Mouse (Mus musculus): ENCODE measurements around the gene Brox. TPM values are rescaled to one million over a fixed set of nuclear protein-coding genes. Genes with fewer than 3 reads are reported as not detected.
"Not testable (repeated sequence)": the region's sequence is repeated elsewhere in the genome, so short reads cannot be mapped to it uniquely, and the experiment has no call there.

Brox gene
- total RNA-seq (2021) (10 to 100 TPM; 31.5 to 32.9 TPM), polyA plus RNA-seq (2012; rRNA removed) (15.0 and 25.9 TPM in 2 replicates)
- long read RNA-seq, transcript Brox-202 (14 exons, 3,413 nt): minor isoform, 6 of 48 reads
- long read RNA-seq, transcript Brox-201 (14 exons, 3,430 nt): major isoform, 34 of 48 reads
- long read RNA-seq, partial matches to known transcripts: 1 of 48 reads
- long read RNA-seq, other reads (novel, unspliced or antisense): 7 of 48 reads

GRCm38 (mm10) chr1:183296877-183297383, at the start of gene Brox:
Gene Brox (minus strand): TSS chr1:183297269.
- Histone ChIP-seq H3K9ac (ENCODE audit: low read depth, low read length) (peak within 1 kb of the TSS; percentile 87), H3K4me1 (ENCODE audit: control insufficient read depth, insufficient read depth, low read length) (no peaks in the 10 kb centered on the region), H3K27me3 (ENCODE audit: control insufficient read depth, insufficient read depth, low read length) (no peaks in the 10 kb centered on the region), H3K4me3 (peak within 1 kb of the TSS; percentile 56), H3K36me3 (ENCODE audit: control insufficient read depth, insufficient read depth, low read length) (no peaks in the 10 kb centered on the region; the same call in 1 of the 2 replicates), H3K27ac (peak within 1 kb of the TSS; percentile 75), H3K79me2 (replicated peaks; ENCODE audit: control insufficient read depth, insufficient read depth, low read length) (peaks cover 4% of the 10 kb centered on the region; the same call in 1 of the 2 replicates)
- under 1% methylated on average over 39 of the region's 39 CpGs for WGBS
- TF ChIP-seq EP300 (IDR thresholded peaks at IDR 0.05; ENCODE audit: insufficient read depth, low read depth, low read length): no peak
- peak; percentile 86 for TF ChIP-seq POLR2A (IDR thresholded peaks at IDR 0.05; ENCODE audit: insufficient read depth, low read depth, low read length)
- intact Hi-C loops (cut with DNase I): no loop called here
- peak; percentile 96 to 98 for DNase-seq

GRCm38 (mm10) chr1:183345817-183346195, 48.7 kb upstream of the Brox start:
- peaks cover 4% of the 10 kb centered on the region for H3K4me1 ChIP-seq (ENCODE audit: control insufficient read depth, insufficient read depth, low read length)
- peak overlapping the region; percentile 89 for H3K9ac ChIP-seq (ENCODE audit: low read depth, low read length)
- 4% methylated on average over 10 of the region's 10 CpGs for WGBS
- peak overlapping the region; percentile 83 for H3K4me3 ChIP-seq
- TF ChIP-seq POLR2A (IDR thresholded peaks at IDR 0.05; ENCODE audit: insufficient read depth, low read depth, low read length): no peak
- TF ChIP-seq EP300 (IDR thresholded peaks at IDR 0.05; ENCODE audit: insufficient read depth, low read depth, low read length): no peak
- no peak for TF ChIP-seq CTCF (IDR thresholded peaks at IDR 0.05)
- H3K27me3 ChIP-seq (ENCODE audit: control insufficient read depth, insufficient read depth, low read length): no peaks in the 10 kb centered on the region
- DNase-seq: no peak
- no peaks in the 10 kb centered on the region for H3K36me3 ChIP-seq (ENCODE audit: control insufficient read depth, insufficient read depth, low read length)
- H3K79me2 ChIP-seq (replicated peaks; ENCODE audit: control insufficient read depth, insufficient read depth, low read length): no peaks in the 10 kb centered on the region
- intact Hi-C loops (cut with DNase I): loop anchor here (1.0 to 2.0 kb wide), 2 partner anchors 23 to 43 kb away; partner anchors contain the start of gene Mia3
- H3K27ac ChIP-seq: peak overlapping the region; percentile 85

- intact Hi-C loops (cut with DNase I): loop anchor here (1.0 to 2.0 kb wide), 2 partner anchors 24 to 44 kb away; partner anchors contain the start of gene Mia3
- WGBS: under 1% methylated on average over 72 of the region's 72 CpGs
- peaks cover 4% of the 10 kb centered on the region for H3K4me1 ChIP-seq (ENCODE audit: control insufficient read depth, insufficient read depth, low read length)
- H3K9ac ChIP-seq (ENCODE audit: low read depth, low read length): peak overlapping the region; percentile 89
- H3K27ac ChIP-seq: peak overlapping the region; percentile 85
- peak overlapping the region; percentile 83 for H3K4me3 ChIP-seq
- TF ChIP-seq POLR2A (IDR thresholded peaks at IDR 0.05; ENCODE audit: insufficient read depth, low read depth, low read length) (peak; percentile 53; the same call in 1 of the 2 replicates), EP300 (IDR thresholded peaks at IDR 0.05; ENCODE audit: insufficient read depth, low read depth, low read length) (no peak)
- peak; percentile 89 to 90 for DNase-seq
- no peaks in the 10 kb centered on the region for H3K27me3 ChIP-seq (ENCODE audit: control insufficient read depth, insufficient read depth, low read length)
- H3K36me3 ChIP-seq (ENCODE audit: control insufficient read depth, insufficient read depth, low read length): no peaks in the 10 kb centered on the region
- H3K79me2 ChIP-seq (replicated peaks; ENCODE audit: control insufficient read depth, insufficient read depth, low read length): no peaks in the 10 kb centered on the region
These were observed 48.1 kb upstream of the Brox start for GRCm38 (mm10) chr1:183344886-183345816.

GRCm38 (mm10) chr1:183342902-183343301, 45.8 kb upstream of the Brox start:
- H3K79me2 ChIP-seq (replicated peaks; ENCODE audit: control insufficient read depth, insufficient read depth, low read length); H3K27me3 ChIP-seq (ENCODE audit: control insufficient read depth, insufficient read depth, low read length); H3K4me1 ChIP-seq (ENCODE audit: control insufficient read depth, insufficient read depth, low read length); H3K4me3 ChIP-seq; H3K9ac ChIP-seq (ENCODE audit: low read depth, low read length); DNase-seq; intact Hi-C loops (cut with DNase I); H3K36me3 ChIP-seq (ENCODE audit: control insufficient read depth, insufficient read depth, low read length); H3K27ac ChIP-seq: not testable (repeated sequence)
- WGBS: 91% methylated on average over 1 of the region's 1 CpGs

- no peak for TF ChIP-seq CTCF (IDR thresholded peaks at IDR 0.05)
- intact Hi-C loops (cut with DNase I): no loop called here
- Histone ChIP-seq H3K27ac (no peak overlapping the region), H3K4me1 (ENCODE audit: control insufficient read depth, insufficient read depth, low read length) (no peaks in the 10 kb centered on the region), H3K79me2 (replicated peaks; ENCODE audit: control insufficient read depth, insufficient read depth, low read length) (no peaks in the 10 kb centered on the region), H3K36me3 (ENCODE audit: control insufficient read depth, insufficient read depth, low read length) (peaks cover 5% of the 10 kb centered on the region; the same call in 1 of the 2 replicates), H3K4me3 (no peak overlapping the region), H3K9ac (ENCODE audit: low read depth, low read length) (no peak overlapping the region), H3K27me3 (ENCODE audit: control insufficient read depth, insufficient read depth, low read length) (no peaks in the 10 kb centered on the region)
- no peak for DNase-seq
- WGBS: 66% methylated on average over 8 of the region's 8 CpGs
These were observed 30.1 kb upstream of the Brox start for GRCm38 (mm10) chr1:183327171-183327570.

- Histone ChIP-seq H3K27ac (no peak overlapping the region), H3K36me3 (ENCODE audit: control insufficient read depth, insufficient read depth, low read length) (peaks cover 5% of the 10 kb centered on the region; the same call in 1 of the 2 replicates), H3K27me3 (ENCODE audit: control insufficient read depth, insufficient read depth, low read length) (no peaks in the 10 kb centered on the region), H3K9ac (ENCODE audit: low read depth, low read length) (no peak overlapping the region), H3K79me2 (replicated peaks; ENCODE audit: control insufficient read depth, insufficient read depth, low read length) (no peaks in the 10 kb centered on the region), H3K4me1 (ENCODE audit: control insufficient read depth, insufficient read depth, low read length) (no peaks in the 10 kb centered on the region), H3K4me3 (no peak overlapping the region)
- no peak for DNase-seq
- intact Hi-C loops (cut with DNase I): no loop called here
- no peak for TF ChIP-seq EP300 (IDR thresholded peaks at IDR 0.05; ENCODE audit: insufficient read depth, low read depth, low read length)
- no peak for TF ChIP-seq CTCF (IDR thresholded peaks at IDR 0.05)
- TF ChIP-seq POLR2A (IDR thresholded peaks at IDR 0.05; ENCODE audit: insufficient read depth, low read depth, low read length): no peak
- 99% methylated on average over 6 of the region's 6 CpGs for WGBS
These were observed 27.4 kb upstream of the Brox start for GRCm38 (mm10) chr1:183324433-183324832.
